Mouse (Mus musculus) stomach, embryonic 14.5 days (tissue): Measurements from ENCODE around the gene Tmtc2. TPM values are rescaled to one million over a fixed set of nuclear protein-coding genes. Genes with fewer than 3 reads are reported as not detected.

Experiments
- ATAC-seq: fragments of 200-750 bp; cut with Nextera tagmentation; 2 replicates; pipeline ENCODE4 v1.8.0; 2017; ENCODE audit warnings: low read depth, moderate TSS enrichment; ENCODE audit not compliant: insufficient number of reproducible peaks, insufficient read depth, low FRiP score
- H3K27ac ChIP-seq: fragments of 300-500 bp; sonication (generic); 2 replicates; pipeline ENCODE4 v1.5.1; 2014; ENCODE audit warnings: mild to moderate bottlenecking, low read length, moderate library complexity, mixed read lengths
- H3K27me3 ChIP-seq: fragments of 300-500 bp; sonication (generic); 2 replicates; pipeline ENCODE4 v1.6.1; 2014; ENCODE audit warnings: low read length, control low read depth, mixed read lengths; ENCODE audit not compliant: control insufficient read depth, insufficient read depth
- H3K36me3 ChIP-seq: fragments of 300-500 bp; sonication (generic); 2 replicates; pipeline ENCODE4 v1.6.1; 2014; ENCODE audit warnings: mild to moderate bottlenecking, control low read depth, low read length, moderate library complexity, mixed read lengths; ENCODE audit not compliant: control insufficient read depth, insufficient read depth
- H3K4me1 ChIP-seq: fragments of 300-500 bp; sonication (generic); 2 replicates; pipeline ENCODE4 v1.6.1; 2014; ENCODE audit warnings: low read length, control low read depth, mixed read lengths; ENCODE audit not compliant: control insufficient read depth, insufficient read depth
- H3K4me2 ChIP-seq: fragments of 300-500 bp; sonication (generic); replicated peaks from 2 replicates; pipeline ENCODE4 v1.6.1; 2014; ENCODE audit warnings: low read depth, low read length, control low read depth
- H3K4me3 ChIP-seq: fragments of 300-500 bp; sonication (generic); 2 replicates; pipeline ENCODE4 v1.5.1; 2014; ENCODE audit warnings: low read depth, low read length, control low read depth
- H3K9ac ChIP-seq: fragments of 300-500 bp; sonication (generic); replicated peaks from 2 replicates; pipeline ENCODE4 v1.6.1; 2014; ENCODE audit warnings: low read depth, mild to moderate bottlenecking, control low read depth, low read length, moderate library complexity, mixed read lengths
- H3K9me3 ChIP-seq: fragments of 300-500 bp; sonication (generic); 2 replicates; pipeline ENCODE4 v1.6.1; 2016; ENCODE audit warnings: low read depth, low read length, control low read depth; ENCODE audit not compliant: control insufficient read depth
- WGBS: fragments of 180-500 bp; shearing (Covaris S2); extraction: QIAGEN DNeasy Blood & Tissue Kit; methylation state at CpG from one replicate; pipeline ENCODE4 v1.1.7; 2014; 5-methylcytosine and 5-hydroxymethylcytosine counted together
- polyA plus RNA-seq: library from polyadenylated mRNA; unstranded; fragments of >200 nt; fragmentation: Nextera tagmentation; extraction: Ambion mirVana; gene quantifications from 2 replicates; pipeline ENCODE4 v1.2.1, GENCODE M21; 2014

Tmtc2 gene
- polyA plus RNA-seq, 1 experiment from 2014 or later: 16.4 TPM

DNA sequence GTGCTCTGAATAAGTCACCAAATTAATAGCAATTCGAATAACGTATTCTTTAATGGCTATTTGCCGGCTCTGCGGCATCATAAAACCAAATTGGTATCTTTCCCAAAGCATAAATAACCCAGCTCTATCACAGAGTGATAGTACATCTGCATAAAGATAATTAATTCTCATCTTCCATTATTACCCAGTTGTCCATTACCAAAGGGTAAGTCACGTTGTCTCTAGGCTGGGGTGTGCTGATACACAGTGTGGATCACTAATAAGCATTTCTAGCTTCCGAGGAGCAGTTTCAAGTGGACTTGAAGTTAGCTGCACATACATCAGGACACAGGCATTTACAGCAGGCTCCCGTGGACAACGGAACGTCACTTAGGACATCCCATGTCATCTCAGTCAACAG lies 56.1 kb downstream of the Tmtc2 start:
- no peaks in the 10 kb centered on the region for H3K9me3 ChIP-seq
- no peak overlapping the region for H3K9ac ChIP-seq
- H3K4me2 ChIP-seq: no peak overlapping the region
- no peak overlapping the region for H3K27ac ChIP-seq
- H3K27me3 ChIP-seq: no peaks in the 10 kb centered on the region
- H3K4me1 ChIP-seq: peaks cover 4% of the 10 kb centered on the region; the same call in 1 of the 2 replicates
- whole genome bisulfite sequencing: 92% methylated on average over 9 of the region's 9 CpGs
- H3K4me3 ChIP-seq: no peak overlapping the region
- ATAC-seq: no peak
- no peaks in the 10 kb centered on the region for H3K36me3 ChIP-seq

DNA sequence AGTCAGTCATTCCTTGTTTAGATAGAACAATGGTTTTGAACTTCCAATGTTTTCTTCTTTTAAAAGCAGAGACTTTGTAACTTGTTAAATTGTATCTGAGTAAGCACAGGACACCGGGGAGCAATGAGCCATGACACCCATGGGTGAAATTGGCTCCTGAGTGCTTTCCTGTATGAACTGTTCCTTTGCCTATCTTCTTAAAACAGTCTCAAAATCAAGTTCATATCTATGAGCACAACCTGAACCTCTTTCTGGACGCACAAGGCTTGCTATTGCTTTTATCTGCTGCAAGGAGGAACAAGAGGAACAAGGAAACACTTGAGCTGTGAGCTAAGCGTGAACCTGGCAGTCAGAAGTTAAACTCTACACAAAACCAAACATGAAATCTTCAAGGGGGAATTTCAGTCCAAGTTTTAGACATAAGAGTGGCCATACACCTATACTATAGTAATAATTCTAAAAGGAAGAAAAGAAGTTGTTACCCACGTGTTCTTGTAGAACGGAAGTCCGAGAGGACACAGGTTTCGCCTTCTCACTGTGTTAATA lies 60.4 kb downstream of the Tmtc2 start:
- Histone ChIP-seq H3K9ac (no peak overlapping the region), H3K27ac (no peak overlapping the region), H3K4me3 (no peak overlapping the region), H3K4me1 (peaks cover 3% of the 10 kb centered on the region; the same call in 1 of the 2 replicates), H3K36me3 (no peaks in the 10 kb centered on the region), H3K27me3 (no peaks in the 10 kb centered on the region), H3K9me3 (no peaks in the 10 kb centered on the region), H3K4me2 (no peak overlapping the region)
- WGBS: 88% methylated on average over 7 of the region's 7 CpGs
- ATAC-seq: no peak

DNA sequence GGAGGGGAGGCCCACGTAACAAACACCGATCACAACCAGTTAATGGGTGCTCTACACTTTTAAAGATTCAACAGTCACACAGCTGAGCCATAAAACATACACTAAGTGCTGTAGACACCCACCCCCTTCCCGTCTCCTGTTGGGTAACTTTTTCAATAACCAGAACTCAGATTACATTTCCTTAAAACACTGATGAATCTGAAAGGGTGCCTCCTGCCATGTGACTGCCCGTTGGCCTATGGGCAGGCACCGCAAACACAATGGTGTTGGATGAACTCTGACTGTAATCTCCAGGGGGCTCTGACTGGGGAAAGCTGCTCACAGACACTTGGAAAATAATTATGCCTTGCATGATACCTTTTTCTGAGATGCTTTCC lies 64.4 kb downstream of the Tmtc2 start:
- ATAC-seq: no peak
- Histone ChIP-seq H3K9me3 (no peaks in the 10 kb centered on the region), H3K4me3 (no peak overlapping the region), H3K27me3 (no peaks in the 10 kb centered on the region), H3K9ac (no peak overlapping the region), H3K4me1 (peaks cover 3% of the 10 kb centered on the region; the same call in 1 of the 2 replicates), H3K4me2 (no peak overlapping the region), H3K27ac (no peak overlapping the region), H3K36me3 (peaks cover 7% of the 10 kb centered on the region; the same call in 1 of the 2 replicates)
- 44% methylated on average over 5 of the region's 5 CpGs for WGBS

DNA sequence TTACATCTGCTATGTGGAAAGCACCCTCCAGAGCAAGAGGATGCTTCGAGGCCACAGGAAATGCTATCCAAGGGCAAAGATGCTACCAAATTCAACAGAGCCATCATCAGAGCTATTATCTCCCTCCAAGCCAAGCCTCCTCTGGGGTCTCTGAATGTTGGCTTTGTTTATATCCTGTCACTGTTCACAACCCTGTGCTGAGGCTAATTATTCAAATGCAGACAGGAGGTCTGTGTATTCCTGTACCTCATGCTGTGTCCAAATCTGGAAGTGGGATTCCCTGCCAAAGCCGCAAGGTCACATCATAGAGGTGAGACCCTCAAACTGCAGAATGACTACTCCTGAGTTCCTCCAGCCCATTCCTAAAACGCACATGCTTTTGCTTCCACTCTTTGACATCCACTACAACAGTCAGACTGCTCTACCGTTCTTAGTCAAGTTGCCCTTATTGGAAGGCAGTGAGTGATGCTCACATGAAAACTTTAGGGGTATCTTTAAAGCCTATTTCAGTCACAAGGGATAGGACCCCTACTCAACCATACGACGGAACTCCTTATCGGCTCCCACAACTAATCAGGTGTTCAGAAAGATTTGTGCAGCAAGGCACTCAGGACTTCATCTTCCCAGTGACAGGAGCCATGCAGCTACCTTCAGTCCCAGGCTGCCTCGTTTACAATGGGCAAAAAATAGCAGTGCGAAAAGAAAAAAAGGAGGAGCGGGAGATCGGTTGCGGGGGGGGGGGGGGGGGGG lies 64.9 kb downstream of the Tmtc2 start:
- Histone ChIP-seq H3K36me3 (peaks cover 7% of the 10 kb centered on the region; the same call in 1 of the 2 replicates), H3K4me2 (no peak overlapping the region), H3K4me3 (no peak overlapping the region), H3K27ac (no peak overlapping the region), H3K4me1 (peaks cover 3% of the 10 kb centered on the region; the same call in 1 of the 2 replicates), H3K9me3 (no peaks in the 10 kb centered on the region), H3K27me3 (no peaks in the 10 kb centered on the region), H3K9ac (no peak overlapping the region)
- no peak for ATAC-seq
- WGBS: 54% methylated on average over 9 of the region's 12 CpGs

DNA sequence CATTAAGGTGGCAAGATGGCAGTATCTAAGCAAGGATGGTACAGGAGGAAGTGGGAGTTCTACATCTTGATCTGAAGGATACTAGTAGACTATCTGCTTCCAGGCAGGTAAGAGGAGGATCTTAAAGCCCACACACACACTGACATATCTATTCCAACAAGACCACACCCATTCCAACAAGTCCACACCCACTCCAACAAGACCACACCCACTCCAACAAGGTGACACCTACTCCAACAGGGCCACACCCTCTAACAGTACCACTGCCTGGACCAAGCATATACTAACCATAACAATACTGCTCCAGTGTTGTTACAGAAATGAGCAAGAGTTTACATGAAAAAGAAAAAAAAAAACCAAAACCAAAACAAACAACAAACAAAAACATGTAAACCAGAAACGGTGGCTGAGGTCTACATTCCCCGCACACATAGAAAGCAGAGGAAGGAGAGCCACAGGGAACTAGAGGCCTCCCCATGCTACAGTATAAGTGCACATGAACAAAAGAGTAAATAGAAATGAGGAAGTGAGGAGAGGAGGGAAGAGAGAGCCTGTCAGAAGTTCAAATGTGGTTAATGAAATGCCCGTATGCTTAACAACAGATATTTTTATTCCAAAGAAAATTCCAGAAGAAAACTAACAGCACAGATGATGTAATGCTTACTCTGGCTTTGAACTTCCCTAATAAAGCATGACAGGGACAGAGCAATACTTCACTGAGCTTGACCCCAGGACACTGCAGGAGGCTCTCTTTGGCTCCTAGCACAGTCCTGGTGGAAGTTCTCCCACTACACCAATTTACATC lies 66.1 kb downstream of the Tmtc2 start:
- Histone ChIP-seq H3K36me3 (peaks cover 7% of the 10 kb centered on the region; the same call in 1 of the 2 replicates), H3K27ac (no peak overlapping the region), H3K9ac (no peak overlapping the region), H3K4me3 (no peak overlapping the region), H3K9me3 (no peaks in the 10 kb centered on the region), H3K4me1 (peaks cover 3% of the 10 kb centered on the region; the same call in 1 of the 2 replicates), H3K27me3 (no peaks in the 10 kb centered on the region), H3K4me2 (no peak overlapping the region)
- peak; percentile 53; the same call in 1 of the 2 replicates for ATAC-seq
- 73% methylated on average over 3 of the region's 3 CpGs for WGBS

DNA sequence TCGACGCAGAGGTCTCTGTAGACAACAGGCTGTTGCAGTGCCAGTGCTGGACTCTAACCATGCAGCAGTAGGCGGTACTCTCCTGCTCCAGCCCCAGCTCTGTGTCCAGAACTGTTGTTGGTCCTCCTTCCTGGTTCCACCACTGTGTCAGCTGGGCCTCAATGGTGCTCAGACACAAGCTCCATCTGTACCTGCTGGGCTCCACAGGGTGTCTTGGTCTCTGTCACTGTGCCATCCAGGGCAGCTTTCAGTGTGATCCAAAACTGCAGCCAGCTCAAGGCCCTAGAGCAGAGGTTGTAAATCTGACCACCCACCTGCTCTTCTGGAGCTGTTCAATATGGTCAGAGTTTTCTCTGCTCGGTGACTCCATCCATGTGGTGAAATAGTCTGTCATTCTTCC lies 68.2 kb downstream of the Tmtc2 start:
- H3K4me3 ChIP-seq: no peak overlapping the region
- peaks cover 7% of the 10 kb centered on the region; the same call in 1 of the 2 replicates for H3K36me3 ChIP-seq
- no peak overlapping the region for H3K4me2 ChIP-seq
- 94% methylated on average over 4 of the region's 4 CpGs for WGBS
- ATAC-seq: no peak
- peaks cover 3% of the 10 kb centered on the region; the same call in 1 of the 2 replicates for H3K4me1 ChIP-seq
- H3K9me3 ChIP-seq: no peaks in the 10 kb centered on the region
- no peak overlapping the region for H3K9ac ChIP-seq
- no peaks in the 10 kb centered on the region for H3K27me3 ChIP-seq
- H3K27ac ChIP-seq: no peak overlapping the region

DNA sequence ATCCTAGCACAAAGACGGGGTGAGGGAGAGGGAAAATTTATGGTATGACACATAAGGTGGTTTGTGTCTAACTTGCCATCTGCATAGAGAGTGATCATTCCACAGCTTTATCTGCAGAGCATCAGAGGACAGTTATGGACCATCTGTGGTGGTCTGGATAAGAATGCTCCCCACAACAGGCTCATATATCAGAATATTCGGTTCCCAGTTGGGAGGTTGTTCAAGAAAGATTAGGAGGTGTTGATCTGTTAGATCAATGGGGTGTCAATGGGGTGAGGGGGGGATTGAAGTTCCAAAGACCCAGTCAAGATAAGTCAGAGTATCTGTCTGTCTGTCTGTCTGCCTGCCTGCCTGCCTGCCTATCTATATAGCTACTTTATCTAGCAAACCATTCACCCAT lies 69.8 kb downstream of the Tmtc2 start:
- no peak for ATAC-seq

DNA sequence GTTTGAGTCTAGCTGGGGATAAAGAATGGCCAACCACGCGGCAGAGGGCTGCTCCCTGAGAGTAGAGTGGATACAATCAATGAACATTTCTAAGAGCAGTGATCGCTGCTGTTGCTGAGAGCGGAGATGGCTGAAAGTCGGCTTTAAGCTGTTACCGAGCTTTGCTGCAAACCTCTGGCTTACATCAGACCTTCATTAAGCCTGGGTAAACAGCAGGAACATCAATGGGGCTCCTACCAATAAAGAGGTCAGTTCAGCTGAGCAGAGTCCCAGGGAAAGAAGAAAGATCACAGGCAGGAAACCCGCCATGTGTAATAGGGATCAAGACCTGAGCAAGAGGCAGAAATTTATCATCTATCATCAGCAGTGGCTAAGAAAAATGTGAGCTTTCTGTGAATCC lies 72.5 kb downstream of the Tmtc2 start:
- Histone ChIP-seq H3K4me3 (no peak overlapping the region), H3K36me3 (peaks cover 10% of the 10 kb centered on the region; the same call in 1 of the 2 replicates), H3K9me3 (no peaks in the 10 kb centered on the region), H3K4me1 (no peaks in the 10 kb centered on the region), H3K4me2 (no peak overlapping the region), H3K9ac (no peak overlapping the region), H3K27ac (no peak overlapping the region), H3K27me3 (no peaks in the 10 kb centered on the region)
- WGBS: 35% methylated on average over 7 of the region's 7 CpGs
- ATAC-seq: no peak

More for the DNA sequence above, 69.8 kb downstream of the Tmtc2 start:
- H3K27me3 ChIP-seq: no peaks in the 10 kb centered on the region
- no peaks in the 10 kb centered on the region for H3K9me3 ChIP-seq
- H3K4me1 ChIP-seq: peaks cover 2% of the 10 kb centered on the region; the same call in 1 of the 2 replicates
- 64% methylated on average over 2 of the region's 2 CpGs for WGBS
- H3K4me2 ChIP-seq: no peak overlapping the region
- H3K27ac ChIP-seq: no peak overlapping the region
- H3K4me3 ChIP-seq: no peak overlapping the region
- H3K36me3 ChIP-seq: peaks cover 10% of the 10 kb centered on the region; the same call in 1 of the 2 replicates
- H3K9ac ChIP-seq: no peak overlapping the region
